Mouse (Mus musculus) hindbrain, embryonic 15.5 days (tissue): Measurements from ENCODE around the gene Zranb3. TPM values are rescaled to one million over a fixed set of nuclear protein-coding genes. Genes with fewer than 3 reads are reported as not detected.
A peak's percentile ranks its signal among the peaks of the same experiment; 100 is the strongest.
"Not testable (repeated sequence)": the region's sequence is repeated elsewhere in the genome, so short reads cannot be mapped to it uniquely, and the experiment has no call there.

Experiments used
- ATAC-seq: fragments of 200-750 bp; cut with Nextera tagmentation; 2 replicates; pipeline ENCODE4 v1.8.0; 2017; ENCODE audit warnings: low read depth, moderate number of reproducible peaks, moderate TSS enrichment; ENCODE audit not compliant: low FRiP score
- H3K27ac ChIP-seq: fragments of 300-500 bp; sonication (generic); replicated peaks from 2 replicates; pipeline ENCODE4 v1.5.1; 2015; ENCODE audit warnings: mild to moderate bottlenecking, inconsistent platforms
- H3K27me3 ChIP-seq: fragments of 300-500 bp; sonication (generic); 2 replicates; pipeline ENCODE4 v1.6.1; 2015; ENCODE audit warnings: control low read depth, inconsistent platforms
- H3K36me3 ChIP-seq: fragments of 300-500 bp; sonication (generic); 2 replicates; pipeline ENCODE4 v1.6.1; 2015; ENCODE audit warnings: control low read depth, inconsistent platforms
- H3K4me1 ChIP-seq: fragments of 300-500 bp; sonication (generic); replicated peaks from 2 replicates; pipeline ENCODE4 v1.6.1; 2015; ENCODE audit warnings: control low read depth, inconsistent platforms
- H3K4me2 ChIP-seq: fragments of 300-500 bp; sonication (generic); 2 replicates; pipeline ENCODE4 v1.6.1; 2015; ENCODE audit warnings: moderate library complexity, mild to moderate bottlenecking, inconsistent platforms
- H3K4me3 ChIP-seq: fragments of 300-500 bp; sonication (generic); 2 replicates; pipeline ENCODE4 v1.5.1; 2015; ENCODE audit warnings: mild to moderate bottlenecking, inconsistent platforms
- H3K9ac ChIP-seq: fragments of 300-500 bp; sonication (generic); 2 replicates; pipeline ENCODE4 v1.6.1; 2015; ENCODE audit warnings: inconsistent platforms
- H3K9me3 ChIP-seq: fragments of 300-500 bp; sonication (generic); 2 replicates; pipeline ENCODE4 v1.6.1; 2016; ENCODE audit warnings: control low read depth, inconsistent platforms
- WGBS: fragments of 180-500 bp; shearing (Covaris S2); methylation state at CpG from one replicate; pipeline ENCODE4 v1.1.7; 2015; 5-methylcytosine and 5-hydroxymethylcytosine counted together
- polyA plus RNA-seq: library from polyadenylated mRNA; unstranded; fragments of >200 nt; fragmentation: Nextera tagmentation; extraction: Ambion mirVana; gene quantifications from 2 replicates; pipeline ENCODE4 v1.2.1, GENCODE M21; 2015

The Zranb3 gene
- polyA plus RNA-seq, 1 experiment from 2014 or later: 3.6 TPM

DNA sequence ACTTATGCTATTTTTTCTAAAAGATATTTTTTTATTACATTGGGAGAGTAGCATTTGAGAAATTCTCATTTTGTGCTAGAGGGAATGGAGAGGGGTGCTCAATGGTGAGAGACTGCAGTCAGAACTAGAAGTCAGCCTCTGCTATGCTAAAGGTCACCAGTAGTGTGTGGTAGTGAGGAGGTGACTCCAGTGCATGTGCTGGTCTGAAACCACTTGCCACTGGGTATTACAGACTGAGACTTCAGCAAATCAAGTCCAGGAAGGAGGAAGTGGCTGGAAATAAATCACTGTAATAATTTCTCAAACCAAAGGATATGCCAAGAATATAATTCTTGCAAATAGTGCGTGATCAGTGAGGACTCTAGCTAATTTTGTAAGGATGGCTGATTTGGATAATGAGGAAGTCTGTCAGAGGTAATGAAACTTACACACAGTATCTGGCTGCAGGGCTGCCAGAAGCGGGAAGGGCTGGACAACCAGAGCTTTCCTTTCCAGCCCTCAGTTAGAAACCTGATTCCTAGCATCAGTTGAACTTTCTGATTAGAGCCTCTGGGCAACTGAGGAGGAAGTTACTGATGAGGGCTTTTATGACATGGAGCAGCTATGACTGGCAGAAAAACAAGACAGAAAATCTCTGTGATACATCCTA lies 121.8 kb downstream of the Zranb3 start:
- H3K27ac ChIP-seq: no peak overlapping the region
- H3K4me1 ChIP-seq: peaks cover 1% of the 10 kb centered on the region; the same call in 1 of the 2 replicates
- H3K9ac ChIP-seq: no peak overlapping the region
- no peak for ATAC-seq
- H3K4me2 ChIP-seq: no peak overlapping the region
- no peaks in the 10 kb centered on the region for H3K36me3 ChIP-seq
- 62% methylated on average over 2 of the region's 2 CpGs for WGBS
- no peaks in the 10 kb centered on the region for H3K27me3 ChIP-seq
- no peak overlapping the region for H3K4me3 ChIP-seq
- H3K9me3 ChIP-seq: no peaks in the 10 kb centered on the region

DNA sequence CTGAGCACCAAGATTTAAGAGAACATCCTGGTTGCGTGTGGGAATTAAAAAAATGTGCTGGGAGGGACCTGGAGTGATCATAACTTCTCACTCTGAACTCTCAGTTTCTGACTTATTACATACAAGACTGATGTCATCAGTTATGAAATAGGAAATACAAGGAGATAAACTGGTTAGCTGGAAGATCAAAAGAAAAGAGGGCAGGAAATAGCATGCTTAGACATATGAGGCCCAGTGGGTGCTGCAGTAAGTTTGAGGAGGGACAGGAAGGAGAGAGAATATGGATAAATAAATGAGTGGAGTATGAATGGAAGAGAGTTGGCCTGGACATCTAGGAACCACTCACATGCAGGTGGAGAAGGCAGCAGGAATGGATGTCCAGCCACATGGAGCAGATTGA lies 124.7 kb downstream of the Zranb3 start:
- Histone ChIP-seq H3K4me1 (peaks cover 6% of the 10 kb centered on the region; the same call in 1 of the 2 replicates), H3K4me2 (no peak overlapping the region), H3K9me3 (no peaks in the 10 kb centered on the region), H3K27ac (no peak overlapping the region), H3K4me3 (no peak overlapping the region), H3K9ac (no peak overlapping the region), H3K27me3 (no peaks in the 10 kb centered on the region), H3K36me3 (no peaks in the 10 kb centered on the region)
- WGBS: 95% methylated on average over 1 of the region's 1 CpGs
- ATAC-seq: no peak

DNA sequence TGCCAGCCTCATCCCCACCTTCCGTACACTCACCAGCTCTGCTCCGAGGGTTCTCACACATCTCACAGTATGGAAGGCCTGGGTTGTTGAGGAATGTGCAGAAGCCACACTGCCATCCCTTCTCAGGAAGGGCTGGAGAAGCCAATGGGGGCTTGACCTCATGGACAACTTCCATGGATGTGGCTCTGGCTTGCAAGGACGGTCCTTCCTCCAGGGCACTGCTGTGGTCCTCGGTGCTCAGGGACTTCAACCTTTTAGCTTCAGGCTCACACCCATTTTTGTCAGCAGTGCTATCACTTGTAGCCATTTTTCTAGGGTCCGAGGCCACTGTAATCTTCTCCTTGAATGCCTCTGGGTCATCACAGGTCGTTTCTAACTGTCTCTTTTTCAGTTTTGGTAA lies 126.7 kb downstream of the Zranb3 start:
- Histone ChIP-seq H3K9me3 (no peaks in the 10 kb centered on the region), H3K4me3 (no peak overlapping the region), H3K4me1 (peaks cover 6% of the 10 kb centered on the region; the same call in 1 of the 2 replicates), H3K36me3 (no peaks in the 10 kb centered on the region), H3K9ac (no peak overlapping the region), H3K27ac (no peak overlapping the region), H3K27me3 (no peaks in the 10 kb centered on the region), H3K4me2 (no peak overlapping the region)
- no peak; the same call in 1 of the 2 replicates for ATAC-seq
- 86% methylated on average over 6 of the region's 6 CpGs for WGBS

DNA sequence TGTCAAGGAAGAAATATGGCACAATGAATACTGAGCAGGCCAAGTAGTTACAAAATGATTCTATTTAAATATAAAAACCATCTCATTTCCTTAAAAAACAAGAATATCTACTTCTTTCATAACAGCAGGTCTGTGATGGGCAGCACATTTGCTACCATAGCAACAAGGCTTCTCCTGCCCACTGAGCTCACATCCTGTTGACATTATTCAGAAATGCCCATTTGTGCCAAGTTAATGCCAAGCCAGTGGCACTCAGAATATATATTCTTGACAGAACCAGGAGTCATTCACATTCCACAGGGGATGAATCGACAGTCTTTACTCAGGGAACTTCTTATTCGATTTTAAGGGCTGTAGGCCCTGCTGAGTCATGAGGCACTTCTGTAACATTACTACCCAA lies 127.2 kb downstream of the Zranb3 start:
- Histone ChIP-seq H3K36me3 (no peaks in the 10 kb centered on the region), H3K9ac (no peak overlapping the region), H3K4me3 (no peak overlapping the region), H3K4me1 (peaks cover 6% of the 10 kb centered on the region; the same call in 1 of the 2 replicates), H3K27me3 (no peaks in the 10 kb centered on the region), H3K4me2 (no peak overlapping the region), H3K9me3 (no peaks in the 10 kb centered on the region), H3K27ac (no peak overlapping the region)
- WGBS: 68% methylated on average over 2 of the region's 2 CpGs
- peak; percentile 54; the same call in 1 of the 2 replicates for ATAC-seq

DNA sequence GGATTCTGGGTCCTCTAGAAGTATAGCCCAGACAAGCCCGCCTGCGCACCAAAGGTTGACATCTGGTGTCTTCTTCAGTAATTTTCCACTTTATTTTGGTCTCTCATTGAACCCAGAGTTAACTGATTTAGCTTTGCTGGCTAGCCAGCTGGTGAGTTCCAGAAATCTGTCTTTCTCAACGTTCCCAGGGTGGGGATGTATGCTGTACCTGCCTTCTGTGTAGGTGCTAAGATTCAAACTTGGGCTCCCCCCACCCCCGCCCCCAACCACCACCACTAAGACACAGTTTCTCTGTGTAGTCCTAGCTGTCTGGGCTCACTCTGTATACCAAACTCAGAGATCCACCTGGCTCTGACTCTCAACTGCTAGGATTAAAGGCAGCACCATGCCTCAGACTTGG lies 128.8 kb downstream of the Zranb3 start:
- Histone ChIP-seq H3K27me3 (no peaks in the 10 kb centered on the region), H3K9me3 (no peaks in the 10 kb centered on the region), H3K9ac (no peak overlapping the region), H3K4me1 (peaks cover 6% of the 10 kb centered on the region; the same call in 1 of the 2 replicates), H3K27ac (no peak overlapping the region), H3K4me3 (no peak overlapping the region), H3K4me2 (no peak overlapping the region), H3K36me3 (no peaks in the 10 kb centered on the region)
- ATAC-seq: no peak
- WGBS: 97% methylated on average over 4 of the region's 4 CpGs

DNA sequence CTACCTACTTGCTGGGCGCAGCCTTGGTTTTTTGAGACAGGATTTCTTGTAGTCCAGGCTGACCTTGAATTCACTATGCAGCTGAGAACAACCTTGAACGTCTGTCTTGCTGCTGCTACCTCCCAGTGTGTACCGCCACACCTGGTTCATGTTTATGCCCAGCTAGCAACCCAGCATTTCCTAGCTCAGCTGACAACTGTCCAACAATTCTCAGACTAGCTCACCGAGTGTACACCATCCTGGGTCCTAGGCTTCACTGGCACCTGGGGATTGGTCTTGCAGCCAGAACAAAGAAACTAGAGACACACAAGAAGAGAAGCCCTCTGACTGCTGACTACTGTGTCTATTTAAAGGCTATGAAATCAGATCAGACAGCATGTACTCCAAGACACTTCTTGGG lies 132.0 kb downstream of the Zranb3 start:
- Histone ChIP-seq H3K9ac (no peak overlapping the region), H3K27me3 (no peaks in the 10 kb centered on the region), H3K4me1 (peaks cover 3% of the 10 kb centered on the region), H3K4me3 (no peak overlapping the region), H3K9me3 (no peaks in the 10 kb centered on the region), H3K4me2 (no peak overlapping the region), H3K27ac (no peak overlapping the region), H3K36me3 (no peaks in the 10 kb centered on the region)
- ATAC-seq: no peak
- WGBS: 86% methylated on average over 4 of the region's 4 CpGs

DNA sequence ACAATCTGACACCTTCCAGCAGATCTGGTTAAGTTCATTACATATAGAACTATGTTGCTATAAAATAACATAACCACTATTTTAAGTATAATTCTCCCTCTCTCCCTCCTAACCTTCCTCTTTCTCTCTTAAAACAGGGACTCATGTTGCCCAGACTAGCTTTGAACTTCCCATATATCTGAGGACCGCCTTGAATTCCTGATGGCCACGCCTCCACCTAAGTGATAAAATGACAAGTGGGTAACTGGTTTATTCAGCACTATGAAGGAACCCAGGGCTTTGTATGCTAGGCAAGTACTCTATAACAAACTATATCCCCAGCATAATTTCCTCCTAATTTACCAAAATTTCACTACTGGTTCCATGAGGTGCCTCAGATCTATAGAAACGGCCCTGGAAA lies 139.5 kb downstream of the Zranb3 start:
- Histone ChIP-seq H3K4me1 (peaks cover 14% of the 10 kb centered on the region), H3K9ac (no peak overlapping the region), H3K36me3 (no peaks in the 10 kb centered on the region), H3K27me3 (no peaks in the 10 kb centered on the region), H3K27ac (no peak overlapping the region), H3K4me3 (no peak overlapping the region), H3K9me3 (no peaks in the 10 kb centered on the region), H3K4me2 (no peak overlapping the region)
- ATAC-seq: no peak
- 97% methylated on average over 3 of the region's 3 CpGs for WGBS

DNA sequence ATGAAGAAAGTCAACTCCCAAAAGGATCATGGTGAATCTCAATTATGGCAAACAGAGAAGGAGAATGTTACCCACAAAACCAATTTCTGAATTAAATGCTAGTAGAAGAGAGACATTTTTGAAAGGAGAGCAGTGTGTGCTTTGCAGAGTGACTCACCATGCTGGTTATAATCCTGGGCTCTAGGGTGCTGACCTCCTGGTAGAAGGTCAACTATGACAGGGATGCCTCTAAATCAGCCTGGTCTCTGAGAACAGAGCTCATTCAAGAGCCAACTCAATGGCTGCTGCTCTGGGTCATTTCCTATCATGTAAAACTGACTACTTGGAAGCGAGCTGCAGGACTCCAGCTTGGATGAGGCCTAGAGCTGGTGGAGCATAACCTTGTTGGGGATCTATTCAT lies 141.7 kb downstream of the Zranb3 start:
- Histone ChIP-seq H3K27me3 (no peaks in the 10 kb centered on the region), H3K4me3 (no peak overlapping the region), H3K4me2 (no peak overlapping the region), H3K9me3 (no peaks in the 10 kb centered on the region), H3K36me3 (no peaks in the 10 kb centered on the region), H3K27ac (no peak overlapping the region), H3K9ac (no peak overlapping the region), H3K4me1 (peaks cover 14% of the 10 kb centered on the region)
- WGBS: 93% methylated on average over 1 of the region's 1 CpGs
- ATAC-seq: no peak

DNA sequence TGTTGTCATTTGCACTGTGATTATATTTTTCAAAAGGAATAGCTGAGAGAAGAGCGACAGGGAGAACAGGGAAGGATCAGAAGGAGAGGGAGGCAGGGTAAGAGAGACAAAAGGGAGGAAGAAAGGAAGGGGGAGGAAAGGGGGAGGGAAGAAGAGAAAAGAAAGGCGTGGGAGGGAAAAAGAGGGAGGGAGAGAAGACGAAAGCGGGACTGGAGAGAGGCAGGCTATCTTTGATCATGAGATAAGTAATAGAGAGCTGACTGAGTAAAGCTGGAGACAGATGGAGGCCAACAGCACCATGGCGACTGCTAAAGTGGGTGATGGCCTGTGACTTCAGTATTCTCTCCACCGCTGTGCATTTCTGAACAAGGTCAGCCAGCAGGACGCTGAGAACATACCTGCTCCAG lies 143.5 kb downstream of the Zranb3 start:
- Histone ChIP-seq H3K9ac (no peak overlapping the region), H3K9me3 (no peaks in the 10 kb centered on the region), H3K27me3 (no peaks in the 10 kb centered on the region), H3K4me2 (0 out of 2 replicates have a peak overlapping the region, but pooled peaks have one; percentile 14), H3K4me1 (peaks cover 14% of the 10 kb centered on the region), H3K27ac (peak overlapping the region; percentile 60), H3K4me3 (no peak overlapping the region), H3K36me3 (no peaks in the 10 kb centered on the region)
- peak; percentile 62; the same call in 1 of the 2 replicates for ATAC-seq
- 22% methylated on average over 7 of the region's 7 CpGs for WGBS

DNA sequence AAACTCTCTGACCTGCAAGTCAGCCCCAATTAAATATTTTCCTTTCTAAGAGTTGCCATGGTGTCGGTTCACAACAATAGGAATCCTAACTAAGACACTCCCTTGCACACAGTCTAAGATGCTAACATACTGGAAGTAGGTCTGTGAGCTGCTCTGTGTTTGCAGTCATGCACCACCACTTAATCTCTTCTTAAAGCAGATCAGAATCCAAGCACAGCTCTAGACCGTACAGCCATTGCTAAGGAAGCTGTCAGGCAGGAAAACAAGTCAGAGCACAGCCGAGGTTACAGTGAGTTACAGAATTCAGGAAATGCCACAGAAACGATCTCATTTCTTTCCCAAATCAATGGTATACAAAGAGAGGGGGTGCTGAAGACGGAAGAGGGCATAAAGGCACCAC lies 144.0 kb downstream of the Zranb3 start:
- Histone ChIP-seq H3K4me3 (no peak overlapping the region), H3K4me2 (0 out of 2 replicates have a peak overlapping the region, but pooled peaks have one; percentile 14), H3K27ac (peak overlapping the region; percentile 60), H3K27me3 (no peaks in the 10 kb centered on the region), H3K4me1 (peaks cover 14% of the 10 kb centered on the region), H3K36me3 (no peaks in the 10 kb centered on the region), H3K9me3 (no peaks in the 10 kb centered on the region), H3K9ac (no peak overlapping the region)
- ATAC-seq: peak; percentile 80
- whole genome bisulfite sequencing: 30% methylated on average over 5 of the region's 5 CpGs

DNA sequence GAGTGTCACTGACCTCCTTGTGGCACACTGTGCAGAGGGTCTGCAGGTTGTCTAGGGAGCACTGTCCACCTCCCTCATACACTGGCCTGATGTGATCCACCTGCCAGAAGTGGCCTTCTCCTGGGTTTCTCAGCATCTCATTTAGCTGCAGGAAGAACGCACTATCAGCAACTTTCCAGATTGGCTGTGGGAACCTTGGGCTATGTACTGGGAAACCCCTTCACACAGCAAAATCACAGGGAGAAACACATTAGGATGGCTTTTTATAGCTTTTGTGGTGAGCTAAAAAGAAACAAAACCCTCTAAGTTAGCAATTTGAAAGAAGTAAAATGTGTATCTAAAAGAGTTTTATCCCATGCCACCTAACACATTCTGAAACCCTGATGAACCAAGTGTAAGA lies 146.3 kb downstream of the Zranb3 start:
- Histone ChIP-seq H3K9me3 (no peaks in the 10 kb centered on the region), H3K27ac (no peak overlapping the region), H3K4me3 (no peak overlapping the region), H3K4me1 (peaks cover 14% of the 10 kb centered on the region), H3K4me2 (no peak overlapping the region), H3K9ac (no peak overlapping the region), H3K36me3 (no peaks in the 10 kb centered on the region), H3K27me3 (no peaks in the 10 kb centered on the region)
- 90% methylated on average over 1 of the region's 1 CpGs for WGBS
- no peak for ATAC-seq

DNA sequence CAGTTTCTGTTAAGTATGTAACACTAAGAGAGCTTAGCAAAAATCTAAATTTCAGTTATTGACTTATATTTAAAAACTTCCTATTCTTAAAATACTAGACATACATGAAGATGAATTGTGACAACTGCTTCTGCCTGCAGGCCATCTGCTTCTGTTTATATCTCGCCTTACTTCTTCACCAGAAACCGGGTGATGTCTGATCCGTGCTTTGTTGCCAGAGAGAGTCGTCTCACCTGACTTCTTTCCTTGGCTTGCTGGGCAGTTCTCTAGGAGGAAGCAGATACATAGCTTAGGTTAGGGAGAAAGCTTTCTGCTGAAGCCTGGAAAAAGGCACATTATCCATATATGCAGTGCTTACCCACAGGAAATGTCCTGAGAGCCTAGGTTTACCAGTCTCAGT lies 148.0 kb downstream of the Zranb3 start:
- WGBS: 83% methylated on average over 4 of the region's 4 CpGs
- Histone ChIP-seq H3K4me3 (no peak overlapping the region), H3K27ac (no peak overlapping the region), H3K9me3 (no peaks in the 10 kb centered on the region), H3K9ac (no peak overlapping the region), H3K36me3 (no peaks in the 10 kb centered on the region), H3K27me3 (no peaks in the 10 kb centered on the region), H3K4me2 (no peak overlapping the region), H3K4me1 (peaks cover 13% of the 10 kb centered on the region)
- ATAC-seq: no peak

DNA sequence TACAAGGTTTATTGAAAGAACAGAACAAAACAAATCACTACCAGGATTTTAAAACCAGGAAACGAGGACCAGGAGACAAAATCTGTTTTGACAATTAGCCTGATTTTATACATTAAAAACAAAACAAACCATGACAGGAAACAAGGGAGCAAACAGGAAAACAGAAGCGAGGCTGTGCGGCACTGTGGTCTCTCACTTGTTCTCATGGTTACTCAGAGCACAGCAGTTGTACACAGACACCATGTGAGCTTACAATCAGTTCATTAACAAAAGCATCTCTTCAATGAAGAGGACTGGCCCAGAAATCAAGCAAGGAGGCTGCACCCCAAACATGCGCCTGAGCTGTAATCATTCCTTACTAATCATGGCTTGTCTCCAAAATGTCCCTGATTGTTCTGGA lies 148.6 kb downstream of the Zranb3 start:
- H3K4me3 ChIP-seq, H3K27me3 ChIP-seq, H3K4me1 ChIP-seq, H3K4me2 ChIP-seq, H3K9me3 ChIP-seq, H3K9ac ChIP-seq, ATAC-seq, H3K36me3 ChIP-seq, H3K27ac ChIP-seq: not testable (repeated sequence)
- WGBS: 88% methylated on average over 4 of the region's 4 CpGs
